Mouse (Mus musculus): ENCODE measurements around the gene Copg2. TPM values are rescaled to one million over a fixed set of nuclear protein-coding genes. Genes with fewer than 3 reads are reported as not detected.

The Copg2 gene
- polyA plus RNA-seq, 1 experiment from 2014 or later, result 27.9 TPM

DNA sequence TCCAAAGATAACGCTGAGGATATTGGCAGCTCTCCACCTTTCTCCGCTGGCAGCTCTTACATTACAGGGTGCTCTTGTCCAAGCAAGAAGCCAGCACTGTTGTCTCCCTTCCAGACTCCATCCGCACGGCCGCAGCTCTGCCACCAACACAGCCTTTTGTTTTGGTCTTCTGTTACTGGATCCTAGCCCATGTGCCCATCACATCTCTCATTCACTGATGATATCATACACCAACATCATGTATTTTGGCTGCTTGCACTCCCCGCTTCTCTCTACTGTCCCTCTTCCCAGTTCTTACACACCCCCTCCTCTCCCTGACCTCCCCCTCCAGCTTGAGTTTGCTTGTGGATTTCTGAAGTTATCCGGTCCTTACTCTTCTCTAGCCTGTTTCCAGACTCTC is 179.8 kb downstream of the Copg2 start:
- peak overlapping the region; percentile 61; the same call in 1 of the 2 replicates for H3K27ac ChIP-seq (ENCODE audit: low read depth)

DNA sequence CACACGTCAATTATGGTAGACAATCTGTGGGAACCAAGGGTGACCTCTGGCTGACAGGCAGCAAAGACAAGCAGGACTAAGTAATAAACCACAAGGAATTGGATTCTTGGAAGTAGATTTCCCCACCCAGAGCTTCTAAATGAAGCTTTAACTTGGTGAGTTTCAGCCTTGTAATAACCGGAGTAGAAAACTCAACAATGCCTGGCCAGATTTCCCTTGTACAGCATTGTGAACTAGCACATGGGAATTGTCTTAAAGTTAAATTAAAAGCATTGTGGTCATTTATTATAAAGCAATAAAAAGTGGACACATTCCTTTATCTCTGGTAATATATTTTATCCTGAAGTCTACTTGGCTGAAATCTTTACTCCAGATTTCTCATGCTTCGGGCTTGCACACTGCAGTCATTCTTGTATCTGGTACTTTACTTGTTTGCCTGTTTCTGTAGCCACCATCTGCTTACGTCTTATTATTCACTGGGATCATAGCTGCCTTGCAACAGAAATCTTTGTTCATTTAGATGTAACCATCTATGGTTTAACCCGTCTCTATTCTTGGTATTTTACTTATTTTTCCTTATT is 181.6 kb downstream of the Copg2 start:
- 58% methylated on average over 5 of the region's 5 CpGs for WGBS
- H3K4me1 ChIP-seq (ENCODE audit: insufficient read depth), result peaks cover 6% of the 10 kb centered on the region; the same call in 1 of the 2 replicates
- no peak for ATAC-seq (ENCODE audit: insufficient read depth)

More for the DNA sequence above, 179.8 kb downstream of the Copg2 start:
- Histone ChIP-seq H3K9me3 (ENCODE audit: low read depth, low read length) (no peaks in the 10 kb centered on the region), H3K36me3 (ENCODE audit: insufficient read depth) (no peaks in the 10 kb centered on the region), H3K4me3 (ENCODE audit: low read depth, low read length) (no peak overlapping the region), H3K27me3 (ENCODE audit: insufficient read depth, low read length) (no peaks in the 10 kb centered on the region), H3K9ac (no peak overlapping the region), H3K4me1 (ENCODE audit: insufficient read depth) (peaks cover 8% of the 10 kb centered on the region), H3K4me2 (no peak overlapping the region)
- 56% methylated on average over 7 of the region's 7 CpGs for WGBS
- no peak for TF ChIP-seq CTCF (IDR thresholded peaks at IDR 0.05; ENCODE audit: low read depth)
- peak; percentile 54 for DNase-seq
- peak; percentile 50; the same call in 1 of the 2 replicates for ATAC-seq (ENCODE audit: insufficient read depth)

DNA sequence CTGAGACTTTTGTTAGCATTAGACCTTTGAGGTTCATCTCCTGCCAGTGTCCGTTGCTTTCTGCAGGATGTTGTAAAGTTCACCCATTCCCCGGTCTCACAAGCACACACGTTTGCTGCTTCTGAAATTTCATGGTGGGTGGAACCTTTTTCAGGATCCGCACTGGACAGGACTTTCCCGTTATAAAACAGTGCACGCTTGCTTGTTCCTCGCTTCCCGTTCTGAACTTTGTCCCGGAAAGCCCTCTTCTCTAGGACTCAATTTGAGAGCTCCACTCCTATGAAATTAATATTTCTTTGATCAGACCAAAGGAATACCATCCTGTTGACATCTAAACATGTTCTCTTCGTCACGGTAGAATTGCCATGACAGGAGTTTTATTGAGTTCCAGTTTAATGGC is 182.7 kb downstream of the Copg2 start:
- no peaks in the 10 kb centered on the region for H3K27me3 ChIP-seq (ENCODE audit: insufficient read depth, low read length)
- H3K4me1 ChIP-seq (ENCODE audit: insufficient read depth), result peaks cover 10% of the 10 kb centered on the region
- H3K9me3 ChIP-seq (ENCODE audit: low read depth, low read length), result no peaks in the 10 kb centered on the region
- peak overlapping the region; percentile 39; the same call in 1 of the 2 replicates for H3K27ac ChIP-seq (ENCODE audit: low read depth)
- no peak overlapping the region for H3K9ac ChIP-seq
- ATAC-seq (ENCODE audit: insufficient read depth), result no peak
- H3K36me3 ChIP-seq (ENCODE audit: insufficient read depth), result no peaks in the 10 kb centered on the region
- no peak for DNase-seq
- H3K4me3 ChIP-seq (ENCODE audit: low read depth, low read length), result no peak overlapping the region
- 83% methylated on average over 11 of the region's 11 CpGs for WGBS
- H3K4me2 ChIP-seq, result no peak overlapping the region
- TF ChIP-seq CTCF (IDR thresholded peaks at IDR 0.05; ENCODE audit: low read depth), result no peak

More for the DNA sequence above, 181.6 kb downstream of the Copg2 start:
- no peak for TF ChIP-seq CTCF (IDR thresholded peaks at IDR 0.05; ENCODE audit: low read depth)
- Histone ChIP-seq H3K9me3 (ENCODE audit: low read depth, low read length) (no peaks in the 10 kb centered on the region), H3K4me3 (ENCODE audit: low read depth, low read length) (no peak overlapping the region), H3K4me2 (no peak overlapping the region), H3K36me3 (ENCODE audit: insufficient read depth) (no peaks in the 10 kb centered on the region), H3K27ac (ENCODE audit: low read depth) (peak overlapping the region; percentile 44; the same call in 1 of the 2 replicates), H3K9ac (no peak overlapping the region), H3K27me3 (ENCODE audit: insufficient read depth, low read length) (no peaks in the 10 kb centered on the region)
- no peak for DNase-seq

DNA sequence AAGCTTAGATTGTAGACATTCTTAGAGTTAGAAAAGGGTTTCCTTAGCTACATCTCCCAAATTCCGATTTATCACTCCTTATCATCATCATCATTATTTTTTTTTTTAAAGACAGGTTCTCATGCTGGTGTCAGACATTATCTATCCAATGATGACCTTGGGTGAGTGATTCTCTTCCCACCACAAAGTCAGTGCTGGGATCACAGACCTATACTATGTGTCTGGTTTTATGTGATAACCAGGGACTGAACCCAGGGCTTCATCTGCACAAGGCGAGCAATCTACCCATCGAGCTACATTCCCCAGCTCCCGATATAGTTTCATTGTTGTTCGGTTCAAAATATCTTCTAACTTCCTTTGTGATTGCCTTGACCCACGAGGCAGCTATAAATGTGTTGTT is 183.1 kb downstream of the Copg2 start:
- DNase-seq (no peak), ATAC-seq (ENCODE audit: insufficient read depth) (no peak)
- Histone ChIP-seq H3K4me1 (ENCODE audit: insufficient read depth) (peaks cover 10% of the 10 kb centered on the region), H3K4me3 (ENCODE audit: low read depth, low read length) (no peak overlapping the region), H3K4me2 (no peak overlapping the region), H3K9ac (no peak overlapping the region), H3K9me3 (ENCODE audit: low read depth, low read length) (no peaks in the 10 kb centered on the region), H3K36me3 (ENCODE audit: insufficient read depth) (no peaks in the 10 kb centered on the region), H3K27me3 (ENCODE audit: insufficient read depth, low read length) (no peaks in the 10 kb centered on the region), H3K27ac (ENCODE audit: low read depth) (peak overlapping the region; percentile 39; the same call in 1 of the 2 replicates)
- TF ChIP-seq CTCF (IDR thresholded peaks at IDR 0.05; ENCODE audit: low read depth), result no peak
- 77% methylated on average over 6 of the region's 6 CpGs for WGBS

DNA sequence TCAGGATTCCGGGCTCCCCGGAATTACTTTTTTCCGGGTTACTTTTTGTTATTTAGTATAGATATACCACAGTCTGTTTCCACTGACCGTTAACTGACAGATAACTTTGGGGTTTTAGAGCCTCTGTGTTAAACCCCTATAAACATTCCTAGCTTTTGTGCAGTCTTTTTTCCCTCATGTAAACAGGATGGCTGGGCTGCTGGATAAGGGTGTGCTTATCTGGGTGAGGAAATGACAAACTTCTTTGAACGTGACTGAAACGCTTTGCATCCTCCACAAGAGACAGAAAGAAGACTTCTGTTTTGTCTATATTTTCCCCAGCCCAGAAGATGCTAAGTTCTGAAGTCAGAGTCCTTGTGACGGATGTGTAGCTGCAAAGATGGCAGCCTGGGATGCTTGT is 184.1 kb downstream of the Copg2 start:
- Histone ChIP-seq H3K27ac (ENCODE audit: low read depth) (peak overlapping the region; percentile 51; the same call in 1 of the 2 replicates), H3K36me3 (ENCODE audit: insufficient read depth) (no peaks in the 10 kb centered on the region), H3K9ac (no peak overlapping the region), H3K27me3 (ENCODE audit: insufficient read depth, low read length) (no peaks in the 10 kb centered on the region), H3K4me3 (ENCODE audit: low read depth, low read length) (no peak overlapping the region), H3K9me3 (ENCODE audit: low read depth, low read length) (no peaks in the 10 kb centered on the region), H3K4me1 (ENCODE audit: insufficient read depth) (peaks cover 6% of the 10 kb centered on the region; the same call in 1 of the 2 replicates), H3K4me2 (no peak overlapping the region)
- no peak for TF ChIP-seq CTCF (IDR thresholded peaks at IDR 0.05; ENCODE audit: low read depth)
- ATAC-seq (ENCODE audit: insufficient read depth) (peak; percentile 42), DNase-seq (peak; percentile 81)
- 27% methylated on average over 7 of the region's 7 CpGs for WGBS

DNA sequence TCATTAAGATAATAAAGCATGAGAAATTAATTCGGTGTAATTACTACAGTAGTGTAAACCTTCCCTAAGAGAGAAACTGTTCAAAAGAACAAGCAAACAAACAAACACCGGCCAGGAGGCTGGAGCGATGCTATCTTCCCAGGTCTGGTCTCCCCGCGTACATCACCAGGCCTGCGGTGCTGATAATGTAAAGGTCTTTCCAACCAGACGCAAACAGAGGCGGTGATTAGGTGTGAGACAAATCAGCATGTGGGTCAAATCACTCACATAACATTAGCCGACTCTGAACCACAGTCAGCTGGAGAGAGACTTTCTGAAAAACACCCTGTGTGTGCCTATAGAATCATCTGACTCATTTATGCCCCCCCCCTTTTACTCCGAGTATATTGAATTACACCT is 185.2 kb downstream of the Copg2 start:
- WGBS, result 36% methylated on average over 10 of the region's 10 CpGs
- peaks cover 6% of the 10 kb centered on the region; the same call in 1 of the 2 replicates for H3K4me1 ChIP-seq (ENCODE audit: insufficient read depth)
- no peak overlapping the region for H3K4me3 ChIP-seq (ENCODE audit: low read depth, low read length)
- ATAC-seq (ENCODE audit: insufficient read depth) (no peak), DNase-seq (no peak)
- no peak for TF ChIP-seq CTCF (IDR thresholded peaks at IDR 0.05; ENCODE audit: low read depth)
- H3K36me3 ChIP-seq (ENCODE audit: insufficient read depth), result no peaks in the 10 kb centered on the region
- no peak overlapping the region for H3K9ac ChIP-seq
- H3K27ac ChIP-seq (ENCODE audit: low read depth), result peak overlapping the region; percentile 51; the same call in 1 of the 2 replicates
- H3K27me3 ChIP-seq (ENCODE audit: insufficient read depth, low read length), result no peaks in the 10 kb centered on the region
- H3K4me2 ChIP-seq, result no peak overlapping the region
- no peaks in the 10 kb centered on the region for H3K9me3 ChIP-seq (ENCODE audit: low read depth, low read length)

DNA sequence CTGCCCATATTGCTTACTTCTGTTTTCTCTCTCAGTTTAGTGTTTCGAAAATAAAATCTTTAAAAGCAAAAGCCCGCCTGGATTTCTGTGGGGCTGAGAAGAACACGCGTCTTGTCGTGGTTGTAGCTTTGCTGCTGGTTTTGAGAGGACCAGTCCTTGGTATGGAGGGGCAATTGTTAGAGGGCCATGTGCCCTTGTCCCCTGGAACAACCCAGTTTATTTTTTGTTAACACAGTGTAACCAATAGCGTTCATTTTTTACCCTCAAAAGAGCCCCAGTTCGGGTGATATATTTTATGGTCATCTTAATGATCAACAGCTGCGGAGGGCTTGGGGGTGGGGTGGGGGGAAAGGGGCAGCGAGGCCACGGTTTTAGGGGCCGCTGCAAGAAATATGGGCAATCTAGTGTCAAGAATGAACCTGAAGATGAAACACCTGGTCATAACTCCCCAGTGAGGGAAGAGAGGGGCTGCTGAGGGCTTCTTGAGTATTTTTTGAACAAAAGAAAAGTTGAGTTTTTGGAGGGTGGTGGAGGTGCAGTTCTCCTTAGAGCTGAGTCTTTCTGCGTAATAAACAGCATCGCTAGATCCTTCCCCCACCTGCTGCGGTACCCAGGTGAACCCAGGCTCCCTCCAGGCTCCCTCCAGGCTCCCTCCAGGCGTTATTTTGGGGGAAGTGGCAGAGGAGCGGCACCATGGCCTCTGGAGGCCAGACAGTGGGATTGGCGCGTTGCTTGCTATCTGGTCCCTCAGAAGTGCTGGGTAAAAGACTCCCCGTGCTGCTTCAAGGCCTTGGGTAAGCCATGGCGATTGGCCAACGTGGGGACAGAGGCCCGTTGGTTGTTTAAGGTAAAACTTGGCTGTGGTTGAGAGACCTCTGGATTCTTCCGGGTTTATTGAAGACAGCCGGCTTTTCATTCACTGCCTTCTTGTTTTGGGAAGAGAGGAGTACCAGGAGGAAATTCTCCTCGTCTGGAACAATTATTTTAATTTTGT is 185.9 kb downstream of the Copg2 start:
- H3K4me1 ChIP-seq (ENCODE audit: insufficient read depth), result peaks cover 6% of the 10 kb centered on the region; the same call in 1 of the 2 replicates
- TF ChIP-seq CTCF (IDR thresholded peaks at IDR 0.05; ENCODE audit: low read depth), result no peak
- H3K9me3 ChIP-seq (ENCODE audit: low read depth, low read length), result no peaks in the 10 kb centered on the region
- H3K4me3 ChIP-seq (ENCODE audit: low read depth, low read length), result no peak overlapping the region
- no peak overlapping the region for H3K4me2 ChIP-seq
- H3K27ac ChIP-seq (ENCODE audit: low read depth), result peak overlapping the region; percentile 51
- no peaks in the 10 kb centered on the region for H3K27me3 ChIP-seq (ENCODE audit: insufficient read depth, low read length)
- DNase-seq, result peak; percentile 44
- no peak for ATAC-seq (ENCODE audit: insufficient read depth)
- no peaks in the 10 kb centered on the region for H3K36me3 ChIP-seq (ENCODE audit: insufficient read depth)
- H3K9ac ChIP-seq, result 0 out of 2 replicates have a peak overlapping the region, but pooled peaks have one; percentile 14
- 46% methylated on average over 25 of the region's 25 CpGs for WGBS
